15 mouse cellular contexts compared by ENCODE assay signal in the genomic region with DNA sequence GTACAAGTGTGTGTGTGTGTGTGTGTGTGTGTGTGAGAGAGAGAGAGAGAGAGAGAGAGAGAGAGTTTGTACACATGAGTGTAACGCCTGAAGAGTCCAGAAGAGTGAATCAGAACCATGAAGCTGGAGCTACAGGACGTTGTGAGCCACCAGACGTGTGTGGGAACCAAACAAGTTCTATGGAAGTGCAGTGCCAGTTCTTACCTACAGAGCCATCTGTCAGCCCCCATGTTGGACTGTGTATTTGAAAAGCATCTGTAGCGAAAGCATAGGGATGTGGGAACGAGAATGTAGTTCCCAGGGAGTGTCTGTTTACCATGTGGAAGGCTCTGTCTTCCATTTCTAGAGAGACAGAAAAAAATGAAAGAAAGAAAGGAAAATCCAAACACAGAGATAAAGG. TPM values are rescaled to one million over a fixed set of nuclear protein-coding genes. Genes with fewer than 3 reads are reported as not detected.
"Had no signal": no experiment of that assay in that cellular context is flagged by ENCODE, and none has a peak within 500 bp of the region (broad histone marks: within the 10 kb centered on the region; RNA-seq: fewer than 3 reads in every experiment).

No protein-coding gene starts in this region.

- DNase-seq: kidney, adult 11 months; kidney, adult 8-10 months; kidney, postnatal 10 days; kidney, postnatal 36 days; liver; lung, adult 18-20 months; lung, postnatal 10 days; lung, postnatal 36 days; retina, postnatal 1 day; thymus, adult 2 months; thymus, postnatal 14 days; thymus, postnatal 4 days had no signal

RNA-seq across cellular contexts. Expression of gene Pm20d2, which starts 6.1 kb away (rescaled TPM):
- total RNA-seq: monocyte, adult 5-6 weeks; neutrophil, adult 5-6 weeks had no signal

RNA-seq across cellular contexts. Expression of gene Srsf12, which starts 25.3 kb away (rescaled TPM):
- total RNA-seq: monocyte, adult 5-6 weeks; neutrophil, adult 5-6 weeks had no signal

RNA-seq across cellular contexts. Expression of gene Gabrr1, which starts 51.2 kb away (rescaled TPM):
- total RNA-seq: left cerebral cortex, postnatal 14 days; monocyte, adult 5-6 weeks; neutrophil, adult 5-6 weeks had no signal
